Mouse (Mus musculus) MEL (cell line): ENCODE data around the gene Cd3g. TPM values are rescaled to one million over a fixed set of nuclear protein-coding genes. Genes with fewer than 3 reads are reported as not detected.

Experiments
- DNase-seq: peaks from one replicate; pipeline ENCODE4 v3.0.0; 2011; ENCODE audit warnings: low read depth, low spot score
- H3K27ac ChIP-seq: 2 replicates; pipeline ENCODE4 v1.5.1; 2012; ENCODE audit warnings: low read depth, mild to moderate bottlenecking, control low read depth, low read length, moderate library complexity; ENCODE audit not compliant: control insufficient read depth
- H3K27me3 ChIP-seq, 2 experiments: fragments of 150-350 bp in 1 of 2; sonication (generic) in 1 of 2; 2 replicates each; pipeline ENCODE4 v1.6.1; 2012; ENCODE audit warnings: low read length in 2 of 2, mild to moderate bottlenecking in 2 of 2, improper control_type of control experiment in 1 of 2, moderate library complexity in 1 of 2; ENCODE audit not compliant: insufficient read depth in 2 of 2, control insufficient read depth in 1 of 2
- H3K36me3 ChIP-seq, 2 experiments: 2 replicates each; pipeline ENCODE4 v1.6.1; 2012 to 2014; ENCODE audit warnings: low read length in 2 of 2, improper control_type of control experiment in 1 of 2, inconsistent platforms in 1 of 2, mild to moderate bottlenecking in 1 of 2; ENCODE audit not compliant: insufficient read depth in 2 of 2, control insufficient read depth in 1 of 2
- H3K4me1 ChIP-seq, 2 experiments: fragments of 150-350 bp in 1 of 2; sonication (generic) in 1 of 2; 2 replicates each; pipeline ENCODE4 v1.6.1; 2012; ENCODE audit warnings: low read length in 2 of 2, improper control_type of control experiment in 1 of 2, mild to moderate bottlenecking in 1 of 2; ENCODE audit not compliant: insufficient read depth in 2 of 2, control insufficient read depth in 1 of 2
- H3K4me3 ChIP-seq, 2 experiments: fragments of 150-350 bp in 1 of 2; sonication (generic) in 1 of 2; 2 replicates each; pipeline ENCODE4 v1.5.1; 2012; ENCODE audit warnings: low read depth in 2 of 2, low read length in 2 of 2, mild to moderate bottlenecking in 2 of 2, moderate library complexity in 2 of 2, control low read depth in 1 of 2, improper control_type of control experiment in 1 of 2; ENCODE audit not compliant: control insufficient read depth in 1 of 2, insufficient read depth in 1 of 2
- H3K79me2 ChIP-seq: 2 replicates; pipeline ENCODE4 v1.6.1; 2012; ENCODE audit warnings: mild to moderate bottlenecking, low read length, moderate library complexity; ENCODE audit not compliant: control insufficient read depth, poor library complexity, insufficient read depth
- H3K9ac ChIP-seq: 2 replicates; pipeline ENCODE4 v1.6.1; 2012; ENCODE audit warnings: low read depth, mild to moderate bottlenecking, control low read depth, low read length, moderate library complexity; ENCODE audit not compliant: control insufficient read depth, poor library complexity, severe bottlenecking
- H3K9me3 ChIP-seq: fragments of 150-350 bp; sonication (generic); replicated peaks from 2 replicates; pipeline ENCODE4 v1.6.1; 2012; ENCODE audit warnings: mild to moderate bottlenecking, low read length, improper control_type of control experiment, moderate library complexity; ENCODE audit not compliant: insufficient read depth
- BHLHE40 ChIP-seq: IDR thresholded peaks from 2 replicates; pipeline ENCODE4 v1.6.1; 2012; ENCODE audit warnings: low read depth, mild to moderate bottlenecking, inconsistent platforms, low read length, improper control_type of control experiment, borderline replicate concordance
- CTCF ChIP-seq, 3 experiments: IDR thresholded peaks in 2 of 3; conservative IDR thresholded peaks in 1 of 3; 2 replicates each; pipeline ENCODE4 v1.5.1; 2011 to 2012; ENCODE audit warnings: low read length in 3 of 3, low read depth in 2 of 3, mild to moderate bottlenecking in 2 of 3, improper control_type of control experiment in 1 of 3, inconsistent platforms in 1 of 3, mixed read lengths in 1 of 3, moderate library complexity in 1 of 3; ENCODE audit not compliant: control insufficient read depth in 1 of 3, insufficient read depth in 1 of 3, poor library complexity in 1 of 3, severe bottlenecking in 1 of 3
- EP300 ChIP-seq, 2 experiments: IDR thresholded peaks; 2 replicates each; pipeline ENCODE4 v1.6.1; 2011; ENCODE audit warnings: improper control_type of control experiment in 2 of 2, low read length in 2 of 2, low read depth in 1 of 2, mild to moderate bottlenecking in 1 of 2
- ETS1 ChIP-seq: IDR thresholded peaks from 2 replicates; pipeline ENCODE4 v1.6.1; 2012; ENCODE audit warnings: low read depth, mild to moderate bottlenecking, inconsistent platforms, low read length, improper control_type of control experiment, moderate library complexity
- GATA1 ChIP-seq: IDR thresholded peaks from 2 replicates; pipeline ENCODE4 v1.6.1; 2011; ENCODE audit warnings: low read depth, low read length, improper control_type of control experiment
- HCFC1 ChIP-seq: IDR thresholded peaks from 2 replicates; pipeline ENCODE4 v1.6.1; 2012; ENCODE audit warnings: low read depth, mild to moderate bottlenecking, inconsistent platforms, low read length, improper control_type of control experiment, moderate library complexity
- KAT2A ChIP-seq: conservative IDR thresholded peaks from 2 replicates; pipeline ENCODE4 v1.6.1; 2012; ENCODE audit warnings: low read depth, low read length, improper control_type of control experiment, inconsistent platforms
- MAX ChIP-seq: IDR thresholded peaks from 2 replicates; pipeline ENCODE4 v1.6.1; 2011; ENCODE audit warnings: low read length, improper control_type of control experiment
- MXI1 ChIP-seq: IDR thresholded peaks from 2 replicates; pipeline ENCODE4 v1.6.1; 2011; ENCODE audit warnings: mild to moderate bottlenecking, low read depth, low read length, improper control_type of control experiment
- MYC ChIP-seq: IDR thresholded peaks from 2 replicates; pipeline ENCODE4 v1.6.1; 2011; ENCODE audit warnings: low read depth, mild to moderate bottlenecking, low read length, improper control_type of control experiment, moderate library complexity
- POLR2AphosphoS2 ChIP-seq: IDR thresholded peaks from 2 replicates; pipeline ENCODE4 v1.6.1; 2011; ENCODE audit warnings: low read length, improper control_type of control experiment
- RAD21 ChIP-seq: IDR thresholded peaks from 2 replicates; pipeline ENCODE4 v1.6.1; 2011; ENCODE audit warnings: mild to moderate bottlenecking, low read depth, low read length, improper control_type of control experiment
- TAL1 ChIP-seq: IDR thresholded peaks from 2 replicates; pipeline ENCODE4 v1.6.1; 2012; ENCODE audit warnings: mild to moderate bottlenecking, inconsistent platforms, low read length, moderate library complexity, mixed read lengths
- UBTF ChIP-seq: IDR thresholded peaks from 2 replicates; pipeline ENCODE4 v1.6.1; 2012; ENCODE audit warnings: low read depth, mild to moderate bottlenecking, inconsistent platforms, low read length, improper control_type of control experiment, moderate library complexity, borderline replicate concordance; ENCODE audit not compliant: insufficient read depth
- USF1 ChIP-seq: IDR thresholded peaks from 2 replicates; pipeline ENCODE4 v1.6.1; 2014; ENCODE audit warnings: low read depth, mild to moderate bottlenecking, inconsistent platforms, low read length, improper control_type of control experiment, moderate library complexity
- ZKSCAN1 ChIP-seq: IDR thresholded peaks from 2 replicates; pipeline ENCODE4 v1.6.1; 2012; ENCODE audit warnings: low read depth, mild to moderate bottlenecking, inconsistent platforms, low read length, improper control_type of control experiment, moderate library complexity
- ZNF384 ChIP-seq: IDR thresholded peaks from 2 replicates; pipeline ENCODE4 v1.6.1; 2012; ENCODE audit warnings: low read depth, mild to moderate bottlenecking, inconsistent platforms, low read length, improper control_type of control experiment
- polyA plus RNA-seq, 2 experiments: library from polyadenylated mRNA; stranded (reverse) in 1 of 2; unstranded in 1 of 2; fragments of >175 nt in 1 of 2; fragments of >200 nt in 1 of 2; gene quantifications; 2 replicates each; pipeline versions ENCODE4 v1.2.1 to v1.2.4; 2012; ENCODE audit warnings: low replicate concordance in 2 of 2, low read depth in 1 of 2; ENCODE audit not compliant: insufficient read length in 2 of 2, insufficient read depth in 1 of 2, missing spikeins in 1 of 2
- total RNA-seq: library from RNA; depleted of rRNA; stranded (reverse); fragments of 300-350 nt; gene quantifications from 2 replicates; pipeline ENCODE4 v1.2.3, GENCODE M21; 2012; rRNA removed

The Cd3g gene
- total and polyA plus RNA-seq, 3 experiments = 0.35 to 0.47 TPM; not detected in 1

DNA sequence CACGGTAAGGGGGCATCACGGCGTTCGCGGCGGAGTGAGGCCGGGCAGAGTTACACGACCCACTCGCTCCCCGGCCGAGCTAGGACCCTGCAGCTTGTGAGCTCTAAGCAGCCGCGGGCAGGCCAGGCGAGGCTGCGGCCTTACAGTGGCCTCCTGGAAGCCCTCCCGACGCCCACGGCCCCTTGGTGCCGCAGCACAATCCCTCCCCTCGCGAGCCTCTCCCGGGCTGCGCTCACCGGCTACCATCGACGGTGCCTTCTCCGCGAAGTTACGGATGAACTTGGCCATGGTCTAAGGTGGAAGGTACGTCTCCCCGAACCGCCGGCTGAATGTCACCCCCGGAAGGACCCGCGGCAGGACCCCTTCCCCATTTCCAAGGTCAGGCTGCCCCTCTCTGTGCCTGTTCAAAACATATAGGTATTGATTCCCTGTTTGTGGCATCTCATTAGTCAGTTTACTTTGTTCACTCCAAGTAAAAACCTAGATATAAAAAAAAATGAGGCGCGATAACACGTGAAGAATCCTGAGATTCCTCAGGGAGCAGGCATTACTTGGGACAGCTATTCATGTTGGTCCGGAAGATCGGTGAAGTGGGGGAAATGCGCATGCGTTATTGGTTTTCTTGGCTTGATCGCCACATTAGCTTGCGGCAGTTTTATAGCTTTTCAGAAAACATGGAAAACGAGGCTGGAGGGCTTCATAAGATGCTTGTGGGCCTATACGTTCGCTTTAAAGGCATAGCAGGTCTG is 59.7 kb downstream of the Cd3g start, which contains the start of gene Atp5l (continued):
- TF ChIP-seq CTCF (IDR thresholded peaks at IDR 0.05 in 2 of 3, conservative IDR thresholded peaks at IDR 0.05 in 1 of 3; ENCODE audit: control insufficient read depth in 1 of 3, insufficient read depth in 1 of 3, low read depth in 2 of 3, low read length in 3 of 3, poor library complexity in 1 of 3, severe bottlenecking in 1 of 3) (peak in 1 of 3 experiments; percentile 22; a peak in 1 of 6 replicates), POLR2AphosphoS2 (peak; percentile 25), ZNF384 (no peak), BHLHE40 (no peak), ZKSCAN1 (no peak), EP300 (IDR thresholded peaks at IDR 0.05; ENCODE audit: low read depth in 1 of 2, low read length in 2 of 2) (no peak)

DNA sequence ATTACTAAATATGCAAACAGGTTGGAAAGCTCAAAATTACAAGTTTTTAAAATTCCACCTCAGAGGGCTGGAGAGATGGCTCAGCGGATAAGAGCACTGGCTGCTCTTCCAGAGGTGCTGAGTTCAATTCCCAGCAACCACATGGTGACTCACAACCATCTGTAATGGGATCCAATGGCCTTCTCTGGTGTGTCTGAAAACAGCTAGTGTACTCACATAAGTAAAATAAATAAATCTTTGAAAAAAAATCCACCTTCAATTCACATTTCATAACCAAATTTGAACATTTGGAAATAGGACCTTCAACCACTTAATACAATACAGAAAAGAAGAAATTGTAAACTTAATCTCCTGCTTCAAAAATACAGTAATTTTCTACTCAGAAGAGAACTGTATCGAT is 60.6 kb downstream of the Cd3g start:
- TF ChIP-seq UBTF = no peak
- TF ChIP-seq MAX = no peak
- no peak for TF ChIP-seq RAD21
- TF ChIP-seq ETS1 = no peak
- TF ChIP-seq ZKSCAN1 = no peak
- TF ChIP-seq MXI1 = peak; percentile 9; the same call in 1 of the 2 replicates
- TF ChIP-seq USF1 = no peak
- peak; percentile 40 for TF ChIP-seq GATA1
- peak; percentile 65; the same call in 1 of the 2 replicates for TF ChIP-seq MYC
- TF ChIP-seq KAT2A = no peak
- 0 out of 2 replicates have a peak, but pooled peaks have one; percentile 4 for TF ChIP-seq HCFC1
- no peak for TF ChIP-seq TAL1
- no peak for TF ChIP-seq EP300 (IDR thresholded peaks at IDR 0.05; ENCODE audit: low read depth in 1 of 2, low read length in 2 of 2)
- TF ChIP-seq CTCF (IDR thresholded peaks at IDR 0.05 in 2 of 3, conservative IDR thresholded peaks at IDR 0.05 in 1 of 3; ENCODE audit: control insufficient read depth in 1 of 3, insufficient read depth in 1 of 3, low read depth in 2 of 3, low read length in 3 of 3, poor library complexity in 1 of 3, severe bottlenecking in 1 of 3) = no peak

More for the DNA sequence above, 60.6 kb downstream of the Cd3g start:
- H3K27me3 ChIP-seq = no peaks in the 10 kb centered on the region
- H3K36me3 ChIP-seq = peaks cover 5 to 14% of the 10 kb centered on the region in 2 experiments; a peak in 3 of 4 replicates
- peak overlapping the region; percentile 96 for H3K9ac ChIP-seq
- H3K4me3 ChIP-seq = peak overlapping the region; percentile 97
- no peaks in the 10 kb centered on the region for H3K9me3 ChIP-seq
- peak; percentile 49 for DNase-seq
- peaks cover 2 to 9% of the 10 kb centered on the region in 2 experiments; a peak in 3 of 4 replicates for H3K4me1 ChIP-seq
- no peak overlapping the region; the same call in 1 of the 2 replicates for H3K27ac ChIP-seq
- peaks cover 46% of the 10 kb centered on the region for H3K79me2 ChIP-seq

Other genes with a start within 250 kb of the Cd3g start
- gene Phldb1, start 245.2 kb downstream of the Cd3g start, total RNA-seq = 13.0 and 13.8 TPM in 2 replicates
- 10 to 100 TPM in 1 of 2 experiments, not detected in 1; 23.0 TPM for gene Phldb1, start 245.2 kb downstream of the Cd3g start, polyA plus RNA-seq
- gene Arcn1, start 212.6 kb downstream of the Cd3g start, total RNA-seq = 118 and 124 TPM in 2 replicates
- 100 to 1,000 TPM; 145 to 273 TPM for gene Arcn1, start 212.6 kb downstream of the Cd3g start, polyA plus RNA-seq
- 30.2 and 31.8 TPM in 2 replicates for gene Ift46, start 212.5 kb downstream of the Cd3g start, total RNA-seq
- 10 to 100 TPM in 1 of 2 experiments, not detected in 1; 51.9 TPM for gene Ift46, start 212.5 kb downstream of the Cd3g start, polyA plus RNA-seq
- gene Tmem25, start 181.1 kb downstream of the Cd3g start, total RNA-seq = 0.12 TPM in 1 of 2 replicates, not detected in the other
- under 1 TPM in 1 of 2 experiments, not detected in 1; 0.67 TPM for gene Tmem25, start 181.1 kb downstream of the Cd3g start, polyA plus RNA-seq
- 0.20 TPM in 1 of 2 replicates, not detected in the other for gene Ttc36, start 177.4 kb downstream of the Cd3g start, total RNA-seq
- gene Ttc36, start 177.4 kb downstream of the Cd3g start, polyA plus RNA-seq = under 1 TPM in 1 of 2 experiments, not detected in 1; 0.49 TPM
- gene Kmt2a, start 99.1 kb downstream of the Cd3g start, total RNA-seq = 4.7 and 6.2 TPM in 2 replicates
- gene Kmt2a, start 99.1 kb downstream of the Cd3g start, polyA plus RNA-seq = 10 to 100 TPM; 11.7 to 27.3 TPM
- gene Atp5l, start 59.7 kb downstream of the Cd3g start, total RNA-seq = 719 and 722 TPM in 2 replicates
- 100 to 1,000 TPM in 1 of 2 experiments, not detected in 1; 320 TPM for gene Atp5l, start 59.7 kb downstream of the Cd3g start, polyA plus RNA-seq
- gene Ube4a, start 14.8 kb downstream of the Cd3g start, total RNA-seq = 23.3 and 24.2 TPM in 2 replicates
- gene Ube4a, start 14.8 kb downstream of the Cd3g start, polyA plus RNA-seq = 10 to 100 TPM; 32.8 to 37.9 TPM
- 0.10 TPM in 1 of 2 replicates, not detected in the other for gene Cd3d, start 1.4 kb upstream of the Cd3g start, total RNA-seq
- not detected for gene Cd3d, start 1.4 kb upstream of the Cd3g start, polyA plus RNA-seq
- not detected in 2 replicates for gene Cd3e, start 29.2 kb upstream of the Cd3g start, total RNA-seq
- gene Cd3e, start 29.2 kb upstream of the Cd3g start, polyA plus RNA-seq = not detected
- 0.08 and 0.16 TPM in 2 replicates for gene Mpzl2, start 59.4 kb upstream of the Cd3g start, total RNA-seq
- under 1 TPM in 1 of 2 experiments, not detected in 1; 0.39 TPM for gene Mpzl2, start 59.4 kb upstream of the Cd3g start, polyA plus RNA-seq
- not detected in 2 replicates for gene Mpzl3, start 74.8 kb upstream of the Cd3g start, total RNA-seq
- not detected for gene Mpzl3, start 74.8 kb upstream of the Cd3g start, polyA plus RNA-seq
- gene Jaml, start 98.8 kb upstream of the Cd3g start, total RNA-seq = not detected in 2 replicates
- not detected for gene Jaml, start 98.8 kb upstream of the Cd3g start, polyA plus RNA-seq
- gene Scn2b, start 137.4 kb upstream of the Cd3g start, total RNA-seq = not detected in 2 replicates
- not detected for gene Scn2b, start 137.4 kb upstream of the Cd3g start, polyA plus RNA-seq
- not detected in 2 replicates for gene Scn4b, start 158.0 kb upstream of the Cd3g start, total RNA-seq
- gene Scn4b, start 158.0 kb upstream of the Cd3g start, polyA plus RNA-seq = not detected
- gene BC049352, start 201.6 kb upstream of the Cd3g start, total RNA-seq = not detected in 2 replicates
- not detected for gene BC049352, start 201.6 kb upstream of the Cd3g start, polyA plus RNA-seq
- gene Tmprss4, start 223.7 kb upstream of the Cd3g start, total RNA-seq = not detected in 2 replicates
- gene Tmprss4, start 223.7 kb upstream of the Cd3g start, polyA plus RNA-seq = not detected